Mouse (Mus musculus) hindbrain, embryonic 14.5 days (tissue): ENCODE data around the gene Cwc22. TPM values are rescaled to one million over a fixed set of nuclear protein-coding genes. Genes with fewer than 3 reads are reported as not detected.

Experiments used
- ATAC-seq: fragments of 200-750 bp; cut with Nextera tagmentation; 2 replicates; pipeline ENCODE4 v1.8.0; 2017; ENCODE audit warnings: moderate number of reproducible peaks, mild to moderate bottlenecking, moderate TSS enrichment, moderate library complexity; ENCODE audit not compliant: low FRiP score
- DNase-seq: peaks from one replicate; pipeline ENCODE4 v3.0.0-alpha.2; 2015; ENCODE audit warnings: low spot score
- H3K27ac ChIP-seq: fragments of 300-500 bp; sonication (generic); 2 replicates; pipeline ENCODE4 v1.5.1; 2014; ENCODE audit warnings: mild to moderate bottlenecking, moderate library complexity
- H3K27me3 ChIP-seq: fragments of 300-500 bp; sonication (generic); 2 replicates; pipeline ENCODE4 v1.6.1; 2014; ENCODE audit warnings: mild to moderate bottlenecking, low read length, mixed read lengths; ENCODE audit not compliant: control insufficient read depth, insufficient read depth
- H3K36me3 ChIP-seq: fragments of 300-500 bp; sonication (generic); replicated peaks from 2 replicates; pipeline ENCODE4 v1.6.1; 2014; ENCODE audit not compliant: control insufficient read depth, insufficient read depth
- H3K4me1 ChIP-seq: fragments of 300-500 bp; sonication (generic); replicated peaks from 2 replicates; pipeline ENCODE4 v1.6.1; 2014; ENCODE audit warnings: antibody characterized with exemption, low read length, mixed read lengths; ENCODE audit not compliant: control insufficient read depth, insufficient read depth
- H3K4me2 ChIP-seq: fragments of 300-500 bp; sonication (generic); replicated peaks from 2 replicates; pipeline ENCODE4 v1.6.1; 2014; ENCODE audit warnings: mild to moderate bottlenecking, moderate library complexity
- H3K4me3 ChIP-seq: fragments of 300-500 bp; sonication (generic); replicated peaks from 2 replicates; pipeline ENCODE4 v1.5.1; 2014; ENCODE audit warnings: mild to moderate bottlenecking, low read length
- H3K9ac ChIP-seq: fragments of 300-500 bp; sonication (generic); 2 replicates; pipeline ENCODE4 v1.6.1; 2014
- H3K9me3 ChIP-seq: fragments of 300-500 bp; sonication (generic); 2 replicates; pipeline ENCODE4 v1.6.1; 2016; ENCODE audit warnings: low read length; ENCODE audit not compliant: control insufficient read depth
- WGBS: fragments of 180-500 bp; shearing (Covaris S2); extraction: QIAGEN DNeasy Blood & Tissue Kit; methylation state at CpG from one replicate; pipeline ENCODE4 v1.1.7; 2014; 5-methylcytosine and 5-hydroxymethylcytosine counted together
- polyA plus RNA-seq: library from polyadenylated mRNA; unstranded; fragments of >200 nt; fragmentation: Nextera tagmentation; extraction: Ambion mirVana; gene quantifications from 2 replicates; pipeline ENCODE4 v1.2.1, GENCODE M21; 2014

Cwc22 gene
- polyA plus RNA-seq, 1 experiment from 2014 or later = 19.8 TPM

DNA sequence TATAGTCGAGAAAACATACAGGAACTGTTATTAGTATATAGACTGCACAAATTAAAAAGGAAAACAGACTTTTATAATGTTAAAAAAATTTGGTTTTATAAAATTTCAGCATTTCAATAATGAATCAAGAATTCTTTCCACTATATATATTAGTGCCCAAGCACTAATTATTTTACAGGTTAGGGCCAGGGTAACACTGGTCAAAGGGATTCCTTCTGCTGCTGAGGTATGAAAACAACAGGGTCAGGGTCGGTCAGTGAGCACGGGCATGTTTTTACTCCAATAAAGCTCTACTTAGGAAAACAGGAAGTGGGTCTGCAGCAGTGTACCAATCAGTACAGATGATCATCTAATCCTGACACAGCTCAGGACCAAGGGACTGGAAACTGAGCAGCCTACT, 36.0 kb downstream of the Cwc22 start:
- no peak overlapping the region for H3K27ac ChIP-seq
- peaks cover 61% of the 10 kb centered on the region for H3K36me3 ChIP-seq
- H3K4me2 ChIP-seq = no peak overlapping the region
- no peaks in the 10 kb centered on the region for H3K4me1 ChIP-seq
- no peak overlapping the region for H3K9ac ChIP-seq
- H3K27me3 ChIP-seq = no peaks in the 10 kb centered on the region
- no peak for ATAC-seq
- H3K9me3 ChIP-seq = no peaks in the 10 kb centered on the region
- no peak for DNase-seq
- WGBS = 86% methylated on average over 3 of the region's 3 CpGs
- no peak overlapping the region for H3K4me3 ChIP-seq

DNA sequence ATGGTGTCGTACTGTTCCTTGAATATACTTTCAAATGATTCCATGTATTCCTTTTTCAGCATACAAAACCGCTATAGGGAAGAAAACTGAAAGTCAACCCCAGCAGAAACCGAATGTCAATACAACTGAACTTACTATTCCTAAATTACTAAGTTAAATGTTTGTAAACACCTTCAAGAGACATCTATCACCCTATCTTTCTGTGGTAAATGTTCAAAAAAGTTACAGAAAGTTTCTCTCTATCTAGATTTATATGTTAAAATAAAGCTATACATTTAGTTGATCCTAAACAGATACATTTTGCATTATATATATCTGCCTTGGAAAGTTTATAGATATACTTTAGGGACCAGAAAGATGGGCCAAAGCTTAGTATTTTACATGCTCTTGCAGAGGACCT, 39.0 kb downstream of the Cwc22 start:
- no peak overlapping the region for H3K4me2 ChIP-seq
- ATAC-seq (no peak), DNase-seq (no peak)
- 93% methylated on average over 3 of the region's 3 CpGs for WGBS
- H3K27me3 ChIP-seq = no peaks in the 10 kb centered on the region
- peaks cover 63% of the 10 kb centered on the region for H3K36me3 ChIP-seq
- H3K9me3 ChIP-seq = no peaks in the 10 kb centered on the region
- H3K4me1 ChIP-seq = no peaks in the 10 kb centered on the region
- no peak overlapping the region for H3K9ac ChIP-seq
- no peak overlapping the region for H3K4me3 ChIP-seq
- no peak overlapping the region for H3K27ac ChIP-seq

DNA sequence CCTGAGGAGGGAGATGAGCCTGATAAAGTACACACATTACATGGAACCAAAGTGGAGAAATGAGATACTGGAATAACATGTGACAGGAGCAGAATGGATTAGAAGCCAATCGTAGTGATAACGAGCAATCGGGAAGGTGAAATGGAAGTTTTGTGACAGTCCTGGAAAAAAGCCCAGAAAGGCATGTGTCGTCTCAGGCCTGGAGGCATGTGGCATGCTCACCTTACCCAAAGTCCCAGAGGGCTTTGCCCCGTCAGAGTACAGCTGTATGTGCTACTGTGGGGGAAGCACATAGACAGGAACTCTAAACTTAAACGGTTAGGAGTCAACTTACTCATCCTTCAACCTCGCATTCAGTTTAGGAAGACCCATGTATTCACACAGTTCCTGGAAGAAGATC, 41.2 kb downstream of the Cwc22 start:
- 92% methylated on average over 7 of the region's 7 CpGs for WGBS
- ATAC-seq = no peak
- H3K36me3 ChIP-seq = peaks cover 62% of the 10 kb centered on the region

DNA sequence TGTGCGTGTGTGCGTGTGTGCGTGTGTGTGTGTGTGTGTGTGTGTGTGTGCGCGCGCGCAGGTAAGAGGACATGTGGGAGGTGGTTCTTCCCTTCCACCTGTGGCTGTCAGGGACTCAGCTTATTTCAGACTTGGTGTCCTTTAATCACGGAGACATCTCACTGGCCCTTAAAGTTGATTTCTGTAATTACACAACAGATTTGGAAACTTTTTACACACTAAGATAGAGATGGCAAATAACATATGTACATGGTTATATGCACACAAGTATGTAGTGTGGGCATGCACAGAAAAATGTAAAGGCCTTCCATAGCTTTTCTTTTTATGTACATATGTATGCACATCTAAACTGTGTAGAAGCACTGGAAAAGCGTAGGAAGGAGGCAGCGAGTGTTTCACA, 41.7 kb downstream of the Cwc22 start:
- Histone ChIP-seq H3K4me2 (no peak overlapping the region), H3K4me3 (no peak overlapping the region), H3K27ac (no peak overlapping the region), H3K9me3 (no peaks in the 10 kb centered on the region), H3K9ac (no peak overlapping the region), H3K27me3 (no peaks in the 10 kb centered on the region), H3K36me3 (peaks cover 67% of the 10 kb centered on the region), H3K4me1 (no peaks in the 10 kb centered on the region)
- ATAC-seq = no peak
- WGBS = 90% methylated on average over 10 of the region's 10 CpGs
- DNase-seq = no peak

More for the DNA sequence above, 41.2 kb downstream of the Cwc22 start:
- Histone ChIP-seq H3K9me3 (no peaks in the 10 kb centered on the region), H3K4me3 (no peak overlapping the region), H3K4me2 (no peak overlapping the region), H3K27ac (no peak overlapping the region), H3K27me3 (no peaks in the 10 kb centered on the region), H3K4me1 (no peaks in the 10 kb centered on the region), H3K9ac (no peak overlapping the region)
- no peak for DNase-seq

DNA sequence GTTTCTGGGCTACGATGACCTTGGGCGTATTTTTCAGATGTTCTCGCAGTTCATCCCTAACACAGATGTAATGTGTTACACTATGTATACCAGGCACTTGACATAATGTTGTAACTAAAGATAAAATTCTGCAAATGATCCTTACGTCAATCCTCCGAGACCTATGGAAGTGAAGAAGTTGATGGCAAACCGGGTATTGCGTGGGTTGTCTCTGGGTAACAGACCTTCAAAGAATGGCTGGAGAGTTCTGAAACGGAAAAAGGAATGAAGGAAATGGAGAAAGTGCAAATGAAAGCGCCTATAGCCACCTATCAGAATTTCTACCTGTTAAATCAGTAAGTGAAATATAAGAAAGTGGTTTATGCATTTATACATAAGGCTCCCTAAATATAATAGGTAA, 42.2 kb downstream of the Cwc22 start:
- Histone ChIP-seq H3K4me1 (no peaks in the 10 kb centered on the region), H3K27me3 (no peaks in the 10 kb centered on the region), H3K4me3 (no peak overlapping the region), H3K4me2 (no peak overlapping the region), H3K9ac (no peak overlapping the region), H3K9me3 (no peaks in the 10 kb centered on the region), H3K36me3 (peaks cover 72% of the 10 kb centered on the region), H3K27ac (no peak overlapping the region)
- ATAC-seq (no peak), DNase-seq (no peak)
- WGBS = 96% methylated on average over 9 of the region's 9 CpGs

DNA sequence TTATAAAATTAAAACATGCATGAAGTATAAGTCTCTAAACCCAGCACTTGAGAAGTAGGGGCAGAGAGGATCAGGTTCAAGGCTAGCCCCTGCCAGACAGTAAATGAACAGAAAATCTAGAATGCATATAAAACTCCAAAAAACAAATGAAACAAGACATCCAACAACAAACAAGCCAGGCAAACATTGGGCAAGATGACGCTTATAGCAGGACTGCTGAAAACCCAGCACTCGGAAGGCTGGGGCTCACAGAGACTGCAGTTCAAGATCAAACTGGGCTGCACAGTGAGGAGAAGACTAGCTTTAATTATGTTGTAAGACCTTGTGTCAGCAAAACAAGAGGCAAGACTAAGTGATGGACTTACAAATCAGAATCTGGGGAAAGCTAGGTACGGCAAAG, 43.1 kb downstream of the Cwc22 start:
- Histone ChIP-seq H3K27me3 (no peaks in the 10 kb centered on the region), H3K36me3 (peaks cover 81% of the 10 kb centered on the region), H3K4me1 (no peaks in the 10 kb centered on the region), H3K9me3 (no peaks in the 10 kb centered on the region), H3K4me2 (no peak overlapping the region), H3K27ac (no peak overlapping the region), H3K9ac (no peak overlapping the region), H3K4me3 (no peak overlapping the region)
- DNase-seq (no peak), ATAC-seq (no peak)
- 98% methylated on average over 3 of the region's 3 CpGs for WGBS

DNA sequence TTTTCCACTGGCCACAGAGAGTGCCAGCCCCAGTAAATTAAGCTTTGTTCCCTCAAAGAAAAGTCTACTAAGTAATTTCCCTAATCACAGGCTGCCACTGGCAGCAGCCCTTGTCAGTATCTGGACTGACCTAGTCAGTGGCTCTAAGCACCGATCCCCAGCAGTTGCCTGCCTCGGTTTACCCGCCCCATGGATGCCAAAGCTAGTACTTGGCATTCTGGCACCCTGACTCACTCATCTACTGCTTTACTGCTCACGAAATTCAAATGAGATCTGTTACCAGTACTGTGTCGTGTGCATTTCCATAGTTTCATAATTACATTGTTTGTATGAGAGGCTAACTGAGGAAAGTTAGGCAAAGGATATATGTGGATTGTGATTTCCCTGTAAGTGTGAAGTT, 44.9 kb downstream of the Cwc22 start:
- Histone ChIP-seq H3K4me3 (no peak overlapping the region), H3K9me3 (no peaks in the 10 kb centered on the region), H3K4me2 (no peak overlapping the region), H3K4me1 (no peaks in the 10 kb centered on the region), H3K9ac (no peak overlapping the region), H3K36me3 (peaks cover 88% of the 10 kb centered on the region), H3K27ac (no peak overlapping the region), H3K27me3 (no peaks in the 10 kb centered on the region)
- 94% methylated on average over 5 of the region's 5 CpGs for WGBS
- DNase-seq (no peak), ATAC-seq (no peak)

DNA sequence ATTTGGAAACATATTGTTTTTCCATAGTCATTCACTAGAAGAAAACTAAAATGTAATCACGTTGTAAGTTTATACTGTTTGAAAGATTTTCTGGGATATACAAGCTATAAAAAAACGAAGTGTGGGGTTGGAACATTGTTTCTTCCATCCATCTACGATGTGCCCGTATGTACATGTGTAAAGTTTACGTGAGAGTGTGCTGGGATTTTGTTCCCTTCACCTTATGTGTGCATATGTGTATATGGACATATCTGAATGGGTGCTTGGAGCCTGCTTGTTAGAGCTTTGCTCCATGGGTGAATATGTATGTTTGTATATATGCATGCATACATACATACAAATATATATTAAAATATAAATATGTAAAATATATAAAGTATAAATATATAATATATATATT, 45.4 kb downstream of the Cwc22 start:
- DNase-seq (no peak), ATAC-seq (no peak)
- Histone ChIP-seq H3K27ac (no peak overlapping the region), H3K4me1 (no peaks in the 10 kb centered on the region), H3K4me2 (no peak overlapping the region), H3K9me3 (no peaks in the 10 kb centered on the region), H3K27me3 (no peaks in the 10 kb centered on the region), H3K9ac (no peak overlapping the region), H3K4me3 (no peak overlapping the region), H3K36me3 (peaks cover 87% of the 10 kb centered on the region)
- WGBS = 98% methylated on average over 5 of the region's 5 CpGs

DNA sequence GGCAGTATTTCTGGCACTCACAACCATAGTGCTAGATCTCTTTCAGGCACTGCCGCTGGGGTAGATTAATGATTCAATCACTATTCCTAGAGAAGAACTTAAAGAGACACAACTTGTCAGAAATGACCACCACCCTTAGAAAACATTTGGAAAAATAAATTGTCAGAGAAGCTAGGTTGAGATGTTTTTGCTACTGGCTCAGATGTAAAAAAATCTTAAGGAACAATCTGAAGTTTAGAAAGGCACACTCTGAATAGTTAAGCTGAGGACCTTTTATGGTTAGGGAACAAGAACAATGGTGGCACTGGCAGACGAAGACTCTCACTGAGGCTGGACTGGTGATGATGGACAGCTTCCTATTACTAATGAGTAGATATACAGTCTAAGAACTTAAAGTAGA, 46.1 kb downstream of the Cwc22 start:
- Histone ChIP-seq H3K9ac (no peak overlapping the region), H3K4me2 (no peak overlapping the region), H3K9me3 (no peaks in the 10 kb centered on the region), H3K36me3 (peaks cover 85% of the 10 kb centered on the region), H3K27me3 (no peaks in the 10 kb centered on the region), H3K4me3 (no peak overlapping the region), H3K27ac (no peak overlapping the region), H3K4me1 (no peaks in the 10 kb centered on the region)
- DNase-seq (no peak), ATAC-seq (no peak)
- WGBS = 82% methylated on average over 2 of the region's 2 CpGs

DNA sequence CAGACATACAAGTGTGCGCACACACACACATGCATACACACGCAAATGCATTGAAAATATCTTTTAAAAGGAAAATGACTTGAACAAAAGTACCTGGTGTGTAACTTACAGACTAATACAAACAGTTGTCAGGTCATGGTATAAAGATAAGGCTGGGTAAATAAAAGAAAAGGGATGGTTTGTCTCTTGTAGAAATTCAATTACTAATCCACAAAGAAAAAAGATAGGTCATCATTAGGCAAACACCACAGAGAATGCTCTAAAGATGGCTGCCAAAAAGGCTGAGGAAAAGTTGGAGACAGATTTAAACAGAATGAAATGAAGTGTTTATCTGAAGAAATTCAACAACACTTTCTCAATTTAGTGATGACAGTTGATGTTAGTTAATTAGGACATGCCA, 47.7 kb downstream of the Cwc22 start:
- no peak for ATAC-seq
- Histone ChIP-seq H3K27ac (no peak overlapping the region), H3K27me3 (no peaks in the 10 kb centered on the region), H3K4me1 (no peaks in the 10 kb centered on the region), H3K4me2 (no peak overlapping the region), H3K9ac (no peak overlapping the region), H3K4me3 (no peak overlapping the region), H3K9me3 (no peaks in the 10 kb centered on the region), H3K36me3 (peaks cover 84% of the 10 kb centered on the region)
- no peak for DNase-seq
- 99% methylated on average over 2 of the region's 2 CpGs for WGBS
